Mouse (Mus musculus) liver, postnatal 0 days (tissue): Measurements from ENCODE around the gene Cbarp. TPM values are rescaled to one million over a fixed set of nuclear protein-coding genes. Genes with fewer than 3 reads are reported as not detected.

Experiments
- ATAC-seq: fragments of 200-750 bp; cut with Nextera tagmentation; 2 replicates; pipeline ENCODE4 v1.8.0; 2017; ENCODE audit warnings: mild to moderate bottlenecking, moderate library complexity
- DNase-seq: peaks from one replicate; pipeline ENCODE4 v3.0.0-alpha.2; 2016
- H3K27ac ChIP-seq: fragments of 300-500 bp; sonication (generic); 2 replicates; pipeline ENCODE4 v1.5.1; 2014; ENCODE audit warnings: antibody characterized with exemption, moderate library complexity, mild to moderate bottlenecking, low read depth
- H3K27me3 ChIP-seq: fragments of 300-500 bp; sonication (generic); 2 replicates; pipeline ENCODE4 v1.6.1; 2014; ENCODE audit warnings: low read length, control low read depth, mixed read lengths; ENCODE audit not compliant: insufficient read depth
- H3K36me3 ChIP-seq: fragments of 300-500 bp; sonication (generic); replicated peaks from 2 replicates; pipeline ENCODE4 v1.6.1; 2014; ENCODE audit warnings: mild to moderate bottlenecking, control low read depth, low read length, moderate library complexity, mixed read lengths; ENCODE audit not compliant: insufficient read depth
- H3K4me1 ChIP-seq: fragments of 300-500 bp; sonication (generic); 2 replicates; pipeline ENCODE4 v1.6.1; 2014; ENCODE audit warnings: antibody characterized with exemption, mild to moderate bottlenecking, control low read depth; ENCODE audit not compliant: insufficient read depth
- H3K4me2 ChIP-seq: fragments of 300-500 bp; sonication (generic); 2 replicates; pipeline ENCODE4 v1.6.1; 2014; ENCODE audit warnings: low read depth, mild to moderate bottlenecking, low read length, moderate library complexity, mixed read lengths
- H3K4me3 ChIP-seq: fragments of 300-500 bp; sonication (generic); 2 replicates; pipeline ENCODE4 v1.5.1; 2014; ENCODE audit warnings: low read depth, low read length
- H3K9ac ChIP-seq: fragments of 300-500 bp; sonication (generic); replicated peaks from 2 replicates; pipeline ENCODE4 v1.6.1; 2014; ENCODE audit warnings: mild to moderate bottlenecking, moderate library complexity
- H3K9me3 ChIP-seq: fragments of 300-500 bp; sonication (generic); 2 replicates; pipeline ENCODE4 v1.6.1; 2016; ENCODE audit warnings: mild to moderate bottlenecking, control low read depth, low read length, mixed read lengths
- CTCF ChIP-seq: sonication (generic); IDR thresholded peaks from 2 replicates; pipeline ENCODE4 v1.5.1; 2016; ENCODE audit warnings: antibody characterized with exemption, low read depth
- EP300 ChIP-seq: IDR thresholded peaks from 2 replicates; pipeline ENCODE4 v1.6.1; 2016; ENCODE audit warnings: antibody characterized with exemption, low read depth, mild to moderate bottlenecking
- WGBS: fragments of 180-500 bp; shearing (Covaris S2); extraction: QIAGEN DNeasy Blood & Tissue Kit; methylation state at CpG from one replicate; pipeline ENCODE4 v1.1.7; 2014; ENCODE audit not compliant: insufficient replicate concordance; 5-methylcytosine and 5-hydroxymethylcytosine counted together
- polyA plus RNA-seq: library from polyadenylated mRNA; unstranded; fragments of >200 nt; fragmentation: Nextera tagmentation; extraction: Ambion mirVana; gene quantifications from 2 replicates; pipeline ENCODE4 v1.2.1, GENCODE M21; 2015

The Cbarp gene
- polyA plus RNA-seq, 1 experiment from 2014 or later: 0.18 TPM

DNA sequence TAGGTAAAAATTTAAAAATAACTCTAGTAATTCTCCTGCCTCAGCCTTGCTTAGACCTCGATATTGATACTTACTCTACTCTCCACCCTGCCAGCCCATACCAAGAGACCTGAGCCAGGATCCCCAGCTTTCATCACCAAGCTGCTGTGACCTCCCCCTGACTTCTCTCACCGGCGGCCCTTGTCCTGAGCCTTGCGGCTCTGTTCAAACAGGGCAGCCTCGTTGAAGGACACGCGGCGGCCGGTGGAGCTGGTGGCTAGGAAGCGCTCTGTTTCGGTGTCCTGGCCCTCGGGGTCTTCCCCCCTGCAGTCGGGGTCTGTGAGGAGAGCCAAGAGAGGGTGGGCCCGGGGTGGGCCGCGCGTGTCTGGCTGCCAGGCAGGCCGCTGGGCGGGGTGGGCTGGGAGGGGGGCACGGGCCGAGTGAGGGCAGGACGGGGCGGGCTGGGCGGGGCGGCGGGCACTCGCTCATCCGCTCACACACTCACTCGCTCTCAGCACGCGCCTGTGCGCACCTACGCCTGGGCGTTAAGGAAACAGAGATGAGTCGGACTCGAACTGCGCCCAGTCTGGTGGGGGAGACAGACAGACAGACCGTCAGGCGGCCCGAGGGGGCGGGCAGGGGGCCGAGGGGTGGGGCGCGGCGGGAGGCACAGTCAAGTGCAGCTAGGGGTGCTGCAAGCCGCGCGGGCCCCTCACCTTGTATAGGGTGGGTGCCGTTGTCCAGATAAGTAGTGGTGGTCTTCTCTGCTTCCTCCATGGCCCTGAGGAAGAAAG, 4.3 kb downstream of the Cbarp start:
- 28% methylated on average over 39 of the region's 49 CpGs for WGBS
- TF ChIP-seq EP300 (no peak), CTCF (no peak)
- H3K27me3 ChIP-seq: peaks cover 37% of the 10 kb centered on the region
- no peaks in the 10 kb centered on the region for H3K9me3 ChIP-seq
- no peak for ATAC-seq
- H3K27ac ChIP-seq: no peak overlapping the region
- no peak overlapping the region for H3K9ac ChIP-seq
- no peak for DNase-seq
- H3K4me1 ChIP-seq: peaks cover 47% of the 10 kb centered on the region
- no peaks in the 10 kb centered on the region for H3K36me3 ChIP-seq
- no peak overlapping the region for H3K4me3 ChIP-seq
- peak overlapping the region; percentile 96 for H3K4me2 ChIP-seq

DNA sequence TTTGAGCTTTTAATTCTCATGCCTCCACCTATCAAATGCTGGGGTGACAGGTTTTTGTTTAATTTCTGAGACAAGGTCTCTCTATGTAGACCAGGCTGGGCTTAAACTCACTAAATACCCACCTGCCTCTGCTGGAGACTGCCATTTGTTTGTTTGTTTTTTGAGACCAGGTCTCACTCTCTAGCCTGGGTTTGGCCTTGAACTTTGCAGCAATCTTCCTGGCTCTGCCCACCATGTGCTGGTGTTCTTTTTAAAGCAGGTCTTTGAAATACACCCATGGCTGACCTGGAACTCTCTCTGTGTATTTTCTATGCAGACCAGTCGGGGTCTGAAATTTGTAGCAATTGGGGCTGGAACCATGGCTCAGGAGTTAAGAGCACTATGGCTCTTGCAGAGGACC, 5.0 kb downstream of the Cbarp start:
- Histone ChIP-seq H3K4me2 (no peak overlapping the region), H3K9ac (no peak overlapping the region), H3K27me3 (peaks cover 37% of the 10 kb centered on the region), H3K4me3 (no peak overlapping the region), H3K36me3 (peaks cover 4% of the 10 kb centered on the region), H3K9me3 (no peaks in the 10 kb centered on the region), H3K27ac (no peak overlapping the region), H3K4me1 (peaks cover 47% of the 10 kb centered on the region)
- ATAC-seq: no peak
- WGBS: 88% methylated on average over 1 of the region's 1 CpGs
- TF ChIP-seq CTCF (no peak), EP300 (no peak)
- DNase-seq: no peak

GRCm38 (mm10) chr10:80135161-80135560, 5.5 kb downstream of the Cbarp start:
- no peak overlapping the region for H3K4me3 ChIP-seq
- H3K9ac ChIP-seq: no peak overlapping the region
- WGBS: 85% methylated on average over 10 of the region's 10 CpGs
- DNase-seq: no peak
- ATAC-seq: no peak
- H3K36me3 ChIP-seq: peaks cover 9% of the 10 kb centered on the region
- no peak for TF ChIP-seq CTCF
- no peak for TF ChIP-seq EP300
- no peak overlapping the region for H3K4me2 ChIP-seq
- H3K27ac ChIP-seq: no peak overlapping the region
- H3K27me3 ChIP-seq: peaks cover 37% of the 10 kb centered on the region
- H3K9me3 ChIP-seq: no peaks in the 10 kb centered on the region
- H3K4me1 ChIP-seq: peaks cover 47% of the 10 kb centered on the region

- no peak overlapping the region for H3K4me2 ChIP-seq
- no peaks in the 10 kb centered on the region for H3K9me3 ChIP-seq
- H3K36me3 ChIP-seq: peaks cover 16% of the 10 kb centered on the region
- 92% methylated on average over 9 of the region's 9 CpGs for WGBS
- no peak overlapping the region for H3K4me3 ChIP-seq
- ATAC-seq (no peak), DNase-seq (no peak)
- H3K27me3 ChIP-seq: peaks cover 34% of the 10 kb centered on the region
- peaks cover 47% of the 10 kb centered on the region for H3K4me1 ChIP-seq
- TF ChIP-seq CTCF (no peak), EP300 (no peak)
- no peak overlapping the region for H3K27ac ChIP-seq
- no peak overlapping the region for H3K9ac ChIP-seq
Observed at GRCm38 (mm10) chr10:80134421-80134820, 6.2 kb downstream of the Cbarp start.

GRCm38 (mm10) chr10:80133226-80133849, 7.3 kb downstream of the Cbarp start:
- no peak overlapping the region for H3K9ac ChIP-seq
- no peaks in the 10 kb centered on the region for H3K9me3 ChIP-seq

DNA sequence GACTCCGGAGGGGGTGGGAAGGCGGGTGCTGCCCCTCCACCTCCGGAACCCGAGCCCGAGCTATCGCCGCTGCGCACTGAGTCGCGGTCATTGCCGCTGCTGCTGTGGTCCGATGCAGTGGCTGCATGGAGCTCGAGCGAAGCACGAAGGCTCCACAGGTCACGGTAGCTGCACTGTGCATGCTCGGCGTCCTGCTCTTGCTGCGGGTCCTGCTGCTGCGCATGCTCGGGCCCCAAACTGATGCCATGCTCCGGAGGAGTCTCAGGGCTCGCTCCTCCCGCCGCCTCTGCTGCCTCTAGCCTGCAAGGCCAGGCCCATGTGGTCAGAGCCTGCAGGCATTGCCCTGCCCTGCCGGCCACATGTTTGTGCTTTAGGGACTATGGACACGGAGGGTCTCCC, 8.7 kb downstream of the Cbarp start:
- Histone ChIP-seq H3K4me3 (no peak overlapping the region), H3K36me3 (peaks cover 41% of the 10 kb centered on the region), H3K4me2 (no peak overlapping the region), H3K4me1 (peaks cover 24% of the 10 kb centered on the region), H3K27ac (no peak overlapping the region), H3K27me3 (peaks cover 9% of the 10 kb centered on the region), H3K9me3 (no peaks in the 10 kb centered on the region), H3K9ac (no peak overlapping the region)
- ATAC-seq (no peak), DNase-seq (no peak)
- TF ChIP-seq EP300: no peak
- TF ChIP-seq CTCF: no peak
- WGBS: 78% methylated on average over 27 of the region's 27 CpGs

More at GRCm38 (mm10) chr10:80133226-80133849, 7.3 kb downstream of the Cbarp start:
- no peak for DNase-seq
- peaks cover 27% of the 10 kb centered on the region for H3K36me3 ChIP-seq
- no peak overlapping the region for H3K27ac ChIP-seq
- TF ChIP-seq EP300 (no peak), CTCF (peak; percentile 39)
- H3K4me2 ChIP-seq: no peak overlapping the region
- H3K4me3 ChIP-seq: no peak overlapping the region
- peaks cover 23% of the 10 kb centered on the region for H3K27me3 ChIP-seq
- no peak for ATAC-seq
- H3K4me1 ChIP-seq: peaks cover 36% of the 10 kb centered on the region
- 61% methylated on average over 8 of the region's 8 CpGs for WGBS
